Mouse (Mus musculus) kidney, embryonic 15.5 days (tissue): ENCODE measurements at regions not wholly inside any gene's neighbourhood (a gene's known extent, or its start where the extent isn't known, plus 50 kb on each side); places are given as distances from the start of the nearest gene placed in this dataset.

Source experiments
- ATAC-seq: fragments of 200-750 bp; cut with Nextera tagmentation; replicated peaks from 2 replicates; pipeline ENCODE4 v1.8.0; 2017; ENCODE audit warnings: moderate TSS enrichment; ENCODE audit not compliant: low FRiP score
- H3K27ac ChIP-seq: fragments of 300-500 bp; sonication (generic); 2 replicates; pipeline ENCODE4 v1.5.1; 2015; ENCODE audit warnings: mild to moderate bottlenecking, inconsistent platforms
- H3K27me3 ChIP-seq: fragments of 300-500 bp; sonication (generic); 2 replicates; pipeline ENCODE4 v1.6.1; 2015; ENCODE audit warnings: inconsistent platforms
- H3K36me3 ChIP-seq: fragments of 300-500 bp; sonication (generic); 2 replicates; pipeline ENCODE4 v1.6.1; 2015; ENCODE audit warnings: inconsistent platforms
- H3K4me1 ChIP-seq: fragments of 300-500 bp; sonication (generic); 2 replicates; pipeline ENCODE4 v1.6.1; 2015; ENCODE audit warnings: inconsistent platforms
- H3K4me2 ChIP-seq: fragments of 300-500 bp; sonication (generic); 2 replicates; pipeline ENCODE4 v1.6.1; 2015; ENCODE audit warnings: moderate library complexity, mild to moderate bottlenecking, inconsistent platforms
- H3K4me3 ChIP-seq: fragments of 300-500 bp; sonication (generic); replicated peaks from 2 replicates; pipeline ENCODE4 v1.5.1; 2015; ENCODE audit warnings: mild to moderate bottlenecking, inconsistent platforms
- H3K9ac ChIP-seq: fragments of 300-500 bp; sonication (generic); 2 replicates; pipeline ENCODE4 v1.6.1; 2015; ENCODE audit warnings: mild to moderate bottlenecking, inconsistent platforms
- H3K9me3 ChIP-seq: fragments of 300-500 bp; sonication (generic); replicated peaks from 2 replicates; pipeline ENCODE4 v1.6.1; 2016; ENCODE audit warnings: inconsistent platforms
- WGBS: fragments of 180-500 bp; shearing (Covaris S2); methylation state at CpG from one replicate; pipeline ENCODE4 v1.1.7; 2015; ENCODE audit warnings: mixed read lengths; 5-methylcytosine and 5-hydroxymethylcytosine counted together

GRCm38 (mm10) chr1:42436366-42436998 is 259.1 kb upstream of the Pou3f3 start:
- no peak overlapping the region for H3K27ac ChIP-seq
- no peak overlapping the region for H3K9ac ChIP-seq
- no peaks in the 10 kb centered on the region for H3K36me3 ChIP-seq
- ATAC-seq: no peak
- H3K27me3 ChIP-seq: no peaks in the 10 kb centered on the region
- no peaks in the 10 kb centered on the region for H3K4me1 ChIP-seq
- no peak overlapping the region for H3K4me3 ChIP-seq
- WGBS: 66% methylated on average over 8 of the region's 8 CpGs
- H3K9me3 ChIP-seq: no peaks in the 10 kb centered on the region
- no peak overlapping the region for H3K4me2 ChIP-seq

GRCm38 (mm10) chr1:42468365-42468764 is 227.2 kb upstream of the Pou3f3 start:
- Histone ChIP-seq H3K4me2 (no peak overlapping the region), H3K9me3 (no peaks in the 10 kb centered on the region), H3K27ac (no peak overlapping the region), H3K27me3 (no peaks in the 10 kb centered on the region), H3K4me1 (peaks cover 14% of the 10 kb centered on the region), H3K36me3 (no peaks in the 10 kb centered on the region), H3K9ac (no peak overlapping the region), H3K4me3 (no peak overlapping the region)
- 56% methylated on average over 3 of the region's 3 CpGs for WGBS
- peak; percentile 90 for ATAC-seq

GRCm38 (mm10) chr1:42471846-42472494 is 223.6 kb upstream of the Pou3f3 start:
- ATAC-seq: no peak
- Histone ChIP-seq H3K4me2 (no peak overlapping the region), H3K27ac (no peak overlapping the region), H3K9me3 (no peaks in the 10 kb centered on the region), H3K4me3 (no peak overlapping the region), H3K4me1 (peaks cover 14% of the 10 kb centered on the region), H3K27me3 (no peaks in the 10 kb centered on the region), H3K36me3 (no peaks in the 10 kb centered on the region), H3K9ac (no peak overlapping the region)
- WGBS: 80% methylated on average over 10 of the region's 10 CpGs

- peak; percentile 72 for ATAC-seq
- Histone ChIP-seq H3K27ac (no peak overlapping the region), H3K27me3 (no peaks in the 10 kb centered on the region), H3K9me3 (no peaks in the 10 kb centered on the region), H3K36me3 (no peaks in the 10 kb centered on the region), H3K9ac (no peak overlapping the region), H3K4me2 (no peak overlapping the region), H3K4me1 (peaks cover 14% of the 10 kb centered on the region), H3K4me3 (no peak overlapping the region)
- 17% methylated on average over 13 of the region's 13 CpGs for WGBS
Measured at GRCm38 (mm10) chr1:42472495-42473230, 222.9 kb upstream of the Pou3f3 start.

GRCm38 (mm10) chr1:42474197-42474596 is 221.4 kb upstream of the Pou3f3 start:
- Histone ChIP-seq H3K36me3 (no peaks in the 10 kb centered on the region), H3K4me2 (no peak overlapping the region), H3K9me3 (no peaks in the 10 kb centered on the region), H3K9ac (no peak overlapping the region), H3K27me3 (no peaks in the 10 kb centered on the region), H3K4me1 (peaks cover 10% of the 10 kb centered on the region), H3K4me3 (no peak overlapping the region), H3K27ac (no peak overlapping the region)
- ATAC-seq: no peak
- 80% methylated on average over 8 of the region's 8 CpGs for WGBS

GRCm38 (mm10) chr1:42474831-42475230 is 220.7 kb upstream of the Pou3f3 start:
- Histone ChIP-seq H3K9ac (no peak overlapping the region), H3K27ac (no peak overlapping the region), H3K9me3 (no peaks in the 10 kb centered on the region), H3K27me3 (no peaks in the 10 kb centered on the region), H3K36me3 (no peaks in the 10 kb centered on the region), H3K4me2 (no peak overlapping the region), H3K4me1 (peaks cover 10% of the 10 kb centered on the region), H3K4me3 (no peak overlapping the region)
- WGBS: 96% methylated on average over 1 of the region's 1 CpGs
- no peak for ATAC-seq

GRCm38 (mm10) chr1:42475629-42476028 is 219.9 kb upstream of the Pou3f3 start:
- H3K9me3 ChIP-seq: no peaks in the 10 kb centered on the region
- H3K36me3 ChIP-seq: no peaks in the 10 kb centered on the region
- no peaks in the 10 kb centered on the region for H3K27me3 ChIP-seq
- no peak for ATAC-seq
- peaks cover 10% of the 10 kb centered on the region for H3K4me1 ChIP-seq
- no peak overlapping the region for H3K4me3 ChIP-seq
- H3K4me2 ChIP-seq: no peak overlapping the region
- no peak overlapping the region for H3K27ac ChIP-seq
- 95% methylated on average over 2 of the region's 2 CpGs for WGBS
- H3K9ac ChIP-seq: no peak overlapping the region

GRCm38 (mm10) chr1:42480348-42480920 is 215.1 kb upstream of the Pou3f3 start:
- no peak for ATAC-seq
- no peak overlapping the region for H3K4me3 ChIP-seq
- no peaks in the 10 kb centered on the region for H3K36me3 ChIP-seq
- H3K27me3 ChIP-seq: no peaks in the 10 kb centered on the region
- H3K27ac ChIP-seq: no peak overlapping the region
- H3K9ac ChIP-seq: no peak overlapping the region
- H3K4me1 ChIP-seq: no peaks in the 10 kb centered on the region
- WGBS: 77% methylated on average over 8 of the region's 8 CpGs
- H3K4me2 ChIP-seq: no peak overlapping the region
- no peaks in the 10 kb centered on the region for H3K9me3 ChIP-seq

- H3K4me1 ChIP-seq: peaks cover 31% of the 10 kb centered on the region
- no peak overlapping the region for H3K4me3 ChIP-seq
- H3K4me2 ChIP-seq: no peak overlapping the region
- no peak overlapping the region for H3K9ac ChIP-seq
- peaks cover 19% of the 10 kb centered on the region for H3K27me3 ChIP-seq
- no peaks in the 10 kb centered on the region for H3K9me3 ChIP-seq
- 22% methylated on average over 5 of the region's 5 CpGs for WGBS
- no peaks in the 10 kb centered on the region for H3K36me3 ChIP-seq
- H3K27ac ChIP-seq: no peak overlapping the region
- peak; percentile 80 for ATAC-seq
Measured at GRCm38 (mm10) chr1:42489563-42489962, 206.0 kb upstream of the Pou3f3 start.

GRCm38 (mm10) chr1:42490856-42491643 is 204.5 kb upstream of the Pou3f3 start:
- peak overlapping the region; percentile 64 for H3K27ac ChIP-seq

GRCm38 (mm10) chr1:42491644-42492277 is 203.8 kb upstream of the Pou3f3 start:
- Histone ChIP-seq H3K4me2 (peak overlapping the region; percentile 65), H3K27ac (peak overlapping the region; percentile 64), H3K36me3 (no peaks in the 10 kb centered on the region), H3K9ac (peak overlapping the region; percentile 44), H3K27me3 (peaks cover 19% of the 10 kb centered on the region), H3K4me3 (peak overlapping the region; percentile 36), H3K9me3 (no peaks in the 10 kb centered on the region), H3K4me1 (peaks cover 31% of the 10 kb centered on the region)
- WGBS: 2% methylated on average over 35 of the region's 35 CpGs
- ATAC-seq: peak; percentile 4; the same call in 1 of the 2 replicates

More at GRCm38 (mm10) chr1:42490856-42491643, 204.5 kb upstream of the Pou3f3 start:
- Histone ChIP-seq H3K4me1 (peaks cover 31% of the 10 kb centered on the region), H3K9me3 (no peaks in the 10 kb centered on the region), H3K9ac (0 out of 2 replicates have a peak overlapping the region, but pooled peaks have one; percentile 44), H3K4me3 (peak overlapping the region; percentile 36), H3K27me3 (peaks cover 19% of the 10 kb centered on the region), H3K4me2 (peak overlapping the region; percentile 65), H3K36me3 (no peaks in the 10 kb centered on the region)
- whole genome bisulfite sequencing: 18% methylated on average over 11 of the region's 11 CpGs
- peak; percentile 73 for ATAC-seq
